Mouse (Mus musculus) cortical plate, adult 2 months (tissue): Measurements from ENCODE around the gene Gba.

Experiments used
- CTCF ChIP-seq: fragments of 200-500 bp; IDR thresholded peaks from 2 replicates; pipeline ENCODE4 v1.5.1; 2011; ENCODE audit warnings: mild to moderate bottlenecking, control low read depth, low read length; ENCODE audit not compliant: insufficient read depth; ENCODE audit errors: extremely low read depth
- POLR2A ChIP-seq: fragments of 200-500 bp; IDR thresholded peaks from 2 replicates; pipeline ENCODE4 v1.6.1; 2011; ENCODE audit warnings: mild to moderate bottlenecking, low read length, control low read depth; ENCODE audit not compliant: insufficient read depth; ENCODE audit errors: extremely low read depth

DNA sequence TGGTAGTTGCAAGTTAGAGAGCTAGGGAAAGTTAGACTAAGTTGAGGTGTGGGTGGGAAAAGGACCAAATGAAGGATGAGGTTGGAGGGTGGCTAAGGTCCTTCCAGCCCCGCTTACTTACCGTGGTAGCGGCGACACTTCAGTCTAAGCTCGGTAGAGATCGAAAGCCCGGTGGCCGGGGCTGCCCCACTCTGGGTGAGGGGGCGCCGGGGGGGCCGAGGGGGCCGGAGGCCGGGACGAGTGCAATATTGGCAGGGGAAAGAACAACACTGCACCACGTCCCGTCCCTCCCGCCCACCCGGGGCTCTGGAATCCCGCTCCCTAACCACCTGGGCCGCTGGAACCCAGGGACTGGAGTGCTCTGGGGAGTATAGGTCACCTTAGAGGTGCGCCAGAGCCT, 24.2 kb downstream of the Gba start, which contains the start of gene Mtx1:
- TF ChIP-seq CTCF = no peak
- no peak for TF ChIP-seq POLR2A
